Mouse (Mus musculus) spleen, adult 2 months (tissue): ENCODE measurements around the gene Btf3.

Source experiments
- CTCF ChIP-seq: fragments of 200-500 bp; IDR thresholded peaks from 2 replicates; pipeline ENCODE4 v1.5.1; 2011; ENCODE audit warnings: mild to moderate bottlenecking, inconsistent platforms; ENCODE audit not compliant: insufficient read depth, insufficient read length, insufficient replicate concordance; ENCODE audit errors: extremely low read depth
- POLR2A ChIP-seq: fragments of 200-500 bp; IDR thresholded peaks from 2 replicates; pipeline ENCODE4 v1.6.1; 2011; ENCODE audit warnings: low read depth, low read length, inconsistent platforms

DNA sequence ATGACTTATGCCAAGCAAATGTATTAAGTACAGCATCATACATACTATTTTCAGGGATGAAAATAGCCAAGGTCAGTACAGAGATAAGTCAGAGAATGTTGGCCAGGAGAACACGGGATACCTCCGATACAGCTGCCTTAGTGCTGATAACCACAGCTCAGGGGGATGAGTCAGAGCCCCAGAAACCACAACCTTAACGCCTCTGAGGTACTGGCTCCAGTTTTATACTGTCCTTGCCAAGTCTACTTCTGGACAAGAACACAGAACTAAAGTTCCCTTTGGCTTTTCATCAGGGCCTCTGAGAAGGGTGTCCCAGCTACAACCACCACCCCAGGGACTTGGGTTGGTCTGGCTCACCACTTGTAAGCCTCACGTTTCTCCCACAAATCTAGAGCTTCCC, 41.2 kb downstream of the Btf3 start:
- TF ChIP-seq POLR2A: no peak
- no peak for TF ChIP-seq CTCF
